23 mouse cellular contexts compared by ENCODE assay signal in genomic region chr19:14325353-14326052, GRCm38 (mm10).
DNase-seq lines count a peak whose midpoint lies in the region; ATAC-seq lines count a peak whose summit lies in the region.
"Had no signal": no experiment of that assay in that cellular context is flagged by ENCODE, and none has a peak within 500 bp of the region (broad histone marks: within the 10 kb centered on the region; RNA-seq: fewer than 3 reads in every experiment).

No protein-coding gene starts in this region.

- no peaks in the 10 kb centered on the region for H3K36me3 ChIP-seq in forebrain, embryonic 15.5 days
- H3K36me3 ChIP-seq in forebrain, embryonic 12.5 days (replicated peaks): no peaks in the 10 kb centered on the region
- no peaks in the 10 kb centered on the region for H3K36me3 ChIP-seq in forebrain, embryonic 16.5 days (ENCODE audit: control insufficient read depth, insufficient read depth)
- no peaks in the 10 kb centered on the region for H3K36me3 ChIP-seq in midbrain, embryonic 15.5 days (replicated peaks)
- H3K36me3 ChIP-seq: intestine, embryonic 15.5 days; limb, embryonic 12.5 days; liver, embryonic 12.5 days; stomach, embryonic 15.5 days had no signal

- WGBS in forebrain, embryonic 15.5 days: 18% methylated on average over 9 of the region's 9 CpGs
- WGBS in forebrain, embryonic 12.5 days: 32% methylated on average over 9 of the region's 9 CpGs
- 15% methylated on average over 9 of the region's 9 CpGs for WGBS in forebrain, embryonic 16.5 days
- WGBS in midbrain, embryonic 15.5 days: 17% methylated on average over 9 of the region's 9 CpGs

- no peaks in the 10 kb centered on the region for H3K27me3 ChIP-seq in forebrain, embryonic 15.5 days
- no peaks in the 10 kb centered on the region for H3K27me3 ChIP-seq in forebrain, embryonic 12.5 days
- no peaks in the 10 kb centered on the region; the same call in 1 of the 2 replicates for H3K27me3 ChIP-seq in forebrain, embryonic 16.5 days (replicated peaks; ENCODE audit: control insufficient read depth, insufficient read depth, low read length)
- no peaks in the 10 kb centered on the region for H3K27me3 ChIP-seq in midbrain, embryonic 15.5 days (replicated peaks)
- H3K27me3 ChIP-seq: intestine, embryonic 15.5 days; limb, embryonic 12.5 days; liver, embryonic 12.5 days; stomach, embryonic 15.5 days had no signal

- H3K9ac ChIP-seq in forebrain, embryonic 15.5 days (replicated peaks): no peak overlapping the region
- H3K9ac ChIP-seq in forebrain, embryonic 12.5 days: no peak overlapping the region
- no peak overlapping the region for H3K9ac ChIP-seq in forebrain, embryonic 16.5 days (replicated peaks; ENCODE audit: low read depth, low read length)
- no peak overlapping the region for H3K9ac ChIP-seq in midbrain, embryonic 15.5 days
- H3K9ac ChIP-seq: intestine, embryonic 15.5 days; limb, embryonic 12.5 days; liver, embryonic 12.5 days; stomach, embryonic 15.5 days had no signal

- peak; percentile 40 for DNase-seq in brain, adult 2 months (ENCODE audit: low read depth, low spot score)
- DNase-seq in kidney, adult 9 months: no peak
- DNase-seq in lung, postnatal 14 days: no peak
- no peak for DNase-seq in lung, postnatal 4 days
- DNase-seq: adrenal gland, postnatal 36 days; cerebellum, adult 18-20 months; cerebellum, postnatal 25 days; gastrocnemius, postnatal 14 days; kidney, postnatal 25 days; lung, adult 18-20 months; lung, postnatal 10 days; right cerebral cortex, adult 18-20 months; right cerebral cortex, postnatal 4 days had no signal

- H3K4me2 ChIP-seq in forebrain, embryonic 15.5 days (replicated peaks): no peak overlapping the region
- H3K4me2 ChIP-seq in forebrain, embryonic 12.5 days: no peak overlapping the region
- no peak overlapping the region for H3K4me2 ChIP-seq in forebrain, embryonic 16.5 days (ENCODE audit: low read length)
- H3K4me2 ChIP-seq in midbrain, embryonic 15.5 days: 0 out of 2 replicates have a peak overlapping the region, but pooled peaks have one; percentile 1
- H3K4me2 ChIP-seq: heart, embryonic 11.5 days; intestine, embryonic 15.5 days; limb, embryonic 12.5 days; liver, embryonic 12.5 days; stomach, embryonic 15.5 days had no signal

- peak; percentile 35; the same call in 1 of the 2 replicates for ATAC-seq in forebrain, embryonic 15.5 days (replicated peaks)
- ATAC-seq in forebrain, embryonic 12.5 days (ENCODE audit: low FRiP score): no peak
- ATAC-seq in forebrain, embryonic 16.5 days: peak; percentile 79
- ATAC-seq in midbrain, embryonic 15.5 days (replicated peaks): peak; percentile 85
- ATAC-seq: intestine, embryonic 15.5 days; liver, embryonic 12.5 days had no signal

- peaks cover 13% of the 10 kb centered on the region for H3K4me1 ChIP-seq in forebrain, embryonic 15.5 days
- peaks cover 23% of the 10 kb centered on the region for H3K4me1 ChIP-seq in forebrain, embryonic 12.5 days
- H3K4me1 ChIP-seq in forebrain, embryonic 16.5 days (replicated peaks; ENCODE audit: control insufficient read depth, insufficient read depth, low read length): peaks cover 13% of the 10 kb centered on the region
- peaks cover 16% of the 10 kb centered on the region for H3K4me1 ChIP-seq in midbrain, embryonic 15.5 days
- H3K4me1 ChIP-seq: intestine, embryonic 15.5 days; liver, embryonic 12.5 days; stomach, embryonic 15.5 days had no signal

- H3K9me3 ChIP-seq in forebrain, embryonic 15.5 days: no peaks in the 10 kb centered on the region
- H3K9me3 ChIP-seq in forebrain, embryonic 12.5 days: no peaks in the 10 kb centered on the region
- no peaks in the 10 kb centered on the region for H3K9me3 ChIP-seq in forebrain, embryonic 16.5 days (ENCODE audit: control insufficient read depth, low read length)
- no peaks in the 10 kb centered on the region for H3K9me3 ChIP-seq in midbrain, embryonic 15.5 days
- H3K9me3 ChIP-seq: intestine, embryonic 15.5 days; limb, embryonic 12.5 days; liver, embryonic 12.5 days; stomach, embryonic 15.5 days had no signal

- no peak overlapping the region for H3K27ac ChIP-seq in forebrain, embryonic 15.5 days (replicated peaks)
- no peak overlapping the region for H3K27ac ChIP-seq in forebrain, embryonic 12.5 days
- H3K27ac ChIP-seq in forebrain, embryonic 16.5 days (ENCODE audit: low read length): peak overlapping the region; percentile 22; the same call in 1 of the 2 replicates
- no peak overlapping the region for H3K27ac ChIP-seq in midbrain, embryonic 15.5 days
- H3K27ac ChIP-seq: intestine, embryonic 15.5 days; layer of hippocampus, adult 2 months; limb, embryonic 12.5 days; liver, embryonic 12.5 days; stomach, embryonic 15.5 days had no signal

- no peak overlapping the region for H3K4me3 ChIP-seq in forebrain, embryonic 15.5 days
- H3K4me3 ChIP-seq in forebrain, embryonic 12.5 days (replicated peaks): no peak overlapping the region
- H3K4me3 ChIP-seq in forebrain, embryonic 16.5 days (replicated peaks; ENCODE audit: low read length): no peak overlapping the region
- H3K4me3 ChIP-seq in midbrain, embryonic 15.5 days: no peak overlapping the region
- H3K4me3 ChIP-seq: intestine, embryonic 15.5 days; layer of hippocampus, adult 2 months; limb, embryonic 12.5 days; liver, embryonic 12.5 days; stomach, embryonic 15.5 days had no signal
